Mouse (Mus musculus): ENCODE measurements around the gene Asprv1.

The Asprv1 gene

GRCm38 (mm10) chr6:86627946-86628345 lies at the start of gene Asprv1:
Asprv1 (plus strand) TSS chr6:86628164.
- DNase-seq: no peak

- peak; percentile 24 to 56 for DNase-seq
These were observed 49.6 kb upstream of the Asprv1 start for GRCm38 (mm10) chr6:86578396-86578795.

- DNase-seq: no peak
These were observed 48.7 kb upstream of the Asprv1 start for GRCm38 (mm10) chr6:86579066-86579784.

- no peak for DNase-seq
These were observed 48.0 kb upstream of the Asprv1 start for GRCm38 (mm10) chr6:86579926-86580325.

GRCm38 (mm10) chr6:86583141-86583540 lies 44.8 kb upstream of the Asprv1 start:
- no peak for DNase-seq

- DNase-seq: no peak
These were observed 44.3 kb upstream of the Asprv1 start for GRCm38 (mm10) chr6:86583601-86584215.

- DNase-seq: peak; percentile 58 to 66
These were observed 43.5 kb upstream of the Asprv1 start for GRCm38 (mm10) chr6:86584296-86585015.

GRCm38 (mm10) chr6:86585070-86585600 lies 42.8 kb upstream of the Asprv1 start:
- peak; percentile 86 to 87 for DNase-seq

- DNase-seq: no peak
These were observed 41.9 kb upstream of the Asprv1 start for GRCm38 (mm10) chr6:86586070-86586469.

GRCm38 (mm10) chr6:86588429-86588828 lies 39.5 kb upstream of the Asprv1 start:
- DNase-seq: no peak

GRCm38 (mm10) chr6:86593146-86593897 lies 34.6 kb upstream of the Asprv1 start:
- DNase-seq: no peak

- DNase-seq: peak in 1 of 2 experiments; percentile 29
These were observed 33.3 kb upstream of the Asprv1 start for GRCm38 (mm10) chr6:86594636-86595035.

GRCm38 (mm10) chr6:86595865-86596440 lies 32.0 kb upstream of the Asprv1 start:
- DNase-seq: no peak

GRCm38 (mm10) chr6:86598742-86599193 lies 29.2 kb upstream of the Asprv1 start:
- no peak for DNase-seq

GRCm38 (mm10) chr6:86599197-86599596 lies 28.8 kb upstream of the Asprv1 start:
- DNase-seq: peak; percentile 89 to 93

- DNase-seq: peak; percentile 31 to 56
These were observed 28.0 kb upstream of the Asprv1 start for GRCm38 (mm10) chr6:86599951-86600414.

- DNase-seq: no peak
These were observed 22.7 kb upstream of the Asprv1 start for GRCm38 (mm10) chr6:86605260-86605659.

GRCm38 (mm10) chr6:86606289-86606688 lies 21.7 kb upstream of the Asprv1 start:
- no peak for DNase-seq

GRCm38 (mm10) chr6:86607471-86607870 lies 20.5 kb upstream of the Asprv1 start:
- DNase-seq: no peak

- no peak for DNase-seq
These were observed 18.7 kb upstream of the Asprv1 start for GRCm38 (mm10) chr6:86609235-86609634.

GRCm38 (mm10) chr6:86610714-86611113 lies 17.2 kb upstream of the Asprv1 start:
- DNase-seq: no peak

- DNase-seq: no peak
These were observed 12.7 kb upstream of the Asprv1 start for GRCm38 (mm10) chr6:86615301-86615700.

Data from cerebellum, postnatal 36 days (tissue).